Mouse (Mus musculus): Measurements from ENCODE around the gene Cyfip2. TPM values are rescaled to one million over a fixed set of nuclear protein-coding genes. Genes with fewer than 3 reads are reported as not detected.
"Not testable (repeated sequence)": the region's sequence is repeated elsewhere in the genome, so short reads cannot be mapped to it uniquely, and the experiment has no call there.

Cyfip2 gene
- total RNA-seq, 2 experiments from 2014 or later, result 29.5 to 35.3 TPM

DNA sequence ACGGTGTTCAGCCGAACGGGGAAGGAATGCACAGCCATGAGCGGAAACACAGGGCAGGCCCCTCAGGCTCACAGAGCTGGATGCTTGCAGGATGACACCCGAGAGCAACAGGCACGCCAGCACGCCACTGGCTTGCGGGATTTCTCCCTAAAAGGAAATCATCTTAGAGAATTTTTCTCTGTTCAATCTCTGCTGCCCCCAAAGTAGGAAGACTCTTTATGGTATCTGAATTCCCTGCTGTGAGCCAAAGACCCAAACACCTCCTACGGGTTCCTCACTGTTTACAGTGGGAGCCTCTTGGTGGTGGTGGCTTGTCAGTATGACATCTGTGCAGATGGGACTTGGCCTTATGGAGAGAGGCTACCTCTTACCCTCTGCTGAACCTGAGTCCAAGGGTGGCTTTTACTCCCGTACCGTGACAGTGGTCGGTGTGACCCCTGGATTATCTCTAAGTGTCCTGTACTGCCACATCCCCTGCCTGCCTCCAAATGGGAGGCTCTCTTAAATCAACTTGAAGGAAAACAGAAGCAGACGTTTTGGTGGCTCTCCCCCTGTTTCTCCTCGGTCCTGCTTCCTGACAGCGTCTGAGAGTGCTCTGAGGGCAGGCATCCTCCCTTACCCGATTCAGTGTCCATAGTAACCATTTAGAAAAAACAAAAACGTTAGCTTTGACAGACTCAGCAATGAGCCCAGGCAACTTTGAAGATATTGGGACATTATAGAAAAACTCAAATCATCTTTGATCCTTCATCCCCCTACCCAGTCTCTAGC, 106.8 kb downstream of the Cyfip2 start:
- peak in 1 of 2 experiments; percentile 12 for DNase-seq
- intact Hi-C loops (cut with DNase I), result no loop called here

GRCm38 (mm10) chr11:46204841-46205240, 107.8 kb downstream of the Cyfip2 start:
- DNase-seq, result no peak
- intact Hi-C loops (cut with DNase I), result no loop called here

GRCm38 (mm10) chr11:46202547-46202887, 110.1 kb downstream of the Cyfip2 start:
- DNase-seq, result no peak
- intact Hi-C loops (cut with DNase I), result no loop called here

DNA sequence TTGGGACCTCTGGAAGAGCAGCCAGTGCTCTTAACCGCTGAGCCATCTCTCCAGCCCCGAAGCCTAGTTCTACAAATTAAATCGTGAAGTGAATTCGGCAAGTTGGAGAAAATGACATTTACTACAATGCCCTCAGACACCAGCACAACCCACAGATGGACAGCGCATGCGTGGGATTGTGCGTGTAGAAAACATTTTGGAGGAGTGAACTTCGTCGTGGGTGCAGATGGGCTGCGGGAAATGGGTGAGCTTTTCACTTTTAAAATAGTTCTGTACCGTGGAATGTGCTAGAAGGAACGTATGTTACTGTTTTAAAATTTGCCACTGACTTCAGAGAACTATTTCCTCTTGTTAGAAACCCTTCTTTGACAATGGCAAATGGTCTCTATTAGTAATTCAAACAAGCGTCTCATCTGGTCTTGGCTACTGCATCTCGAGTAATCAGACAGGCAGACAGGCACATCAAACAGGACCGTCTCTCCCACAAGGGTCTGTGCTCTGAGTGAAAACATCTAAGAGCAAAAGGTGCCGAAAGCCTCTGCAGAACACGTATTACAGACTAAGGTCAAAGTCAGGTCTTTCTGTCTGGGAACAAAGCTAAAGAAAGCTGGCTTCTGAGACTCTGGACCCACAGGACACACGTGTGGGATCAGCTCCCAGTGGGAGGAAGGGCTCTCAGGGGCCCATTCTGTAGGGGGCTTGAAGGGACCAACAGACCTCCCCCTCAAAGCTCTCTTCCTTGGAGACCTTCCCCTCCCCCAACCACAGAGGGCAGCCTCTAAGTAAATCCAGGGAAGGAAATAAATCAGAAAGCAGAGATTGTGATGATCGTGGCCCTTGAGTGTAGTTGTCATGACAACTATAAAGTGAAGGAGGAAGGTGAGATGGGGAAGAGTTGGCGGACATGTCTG, 110.8 kb downstream of the Cyfip2 start:
- intact Hi-C loops (cut with DNase I), result no loop called here

DNA sequence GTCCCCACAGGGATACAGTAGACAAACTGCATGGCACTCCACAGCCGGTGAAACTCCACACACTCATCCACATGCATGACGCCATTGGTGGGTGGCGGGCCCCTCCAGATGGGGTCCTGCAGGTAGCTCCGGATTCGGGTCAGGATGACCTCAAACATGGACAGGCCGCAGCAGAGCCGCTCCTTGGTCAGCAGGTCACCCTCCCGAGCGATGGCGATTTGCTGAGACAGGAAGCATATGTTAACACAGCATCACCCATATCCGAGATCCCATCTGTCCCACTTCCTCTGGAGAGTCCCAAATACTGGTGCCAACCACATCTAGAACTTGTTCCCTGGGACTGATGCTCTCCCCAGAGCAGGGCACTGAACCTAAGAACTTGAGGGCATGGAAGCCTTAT, 112.0 kb downstream of the Cyfip2 start:
- DNase-seq, result no peak

More for the DNA sequence above, 110.8 kb downstream of the Cyfip2 start:
- no peak for DNase-seq

GRCm38 (mm10) chr11:46194175-46194574, 118.5 kb downstream of the Cyfip2 start:
- no peak for DNase-seq
- intact Hi-C loops (cut with DNase I), result no loop called here

More for the DNA sequence above, 112.0 kb downstream of the Cyfip2 start:
- intact Hi-C loops (cut with DNase I), result no loop called here

DNA sequence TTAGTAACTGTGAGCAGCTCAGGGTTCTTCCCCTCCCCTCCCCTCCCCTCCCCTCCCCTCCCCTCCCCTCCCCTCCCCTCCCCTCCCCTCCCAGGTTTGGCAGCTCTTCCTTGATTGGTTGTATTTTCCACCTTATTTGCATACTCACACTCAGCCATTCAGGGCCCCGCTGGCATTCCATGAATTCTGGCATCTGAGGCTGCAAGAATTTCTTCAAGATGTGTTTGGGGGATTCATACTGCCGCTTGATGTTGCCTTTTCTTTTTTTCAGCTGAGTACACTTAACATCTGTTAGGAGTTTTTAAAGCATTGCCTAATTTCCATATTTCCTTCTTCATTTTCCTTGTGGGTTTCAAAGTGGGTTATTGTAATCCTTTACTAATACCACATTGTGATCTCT, 124.4 kb downstream of the Cyfip2 start:
- intact Hi-C loops (cut with DNase I), result no loop called here

GRCm38 (mm10) chr11:46185486-46185885, 127.2 kb downstream of the Cyfip2 start:
- DNase-seq, result peak in 1 of 2 experiments; percentile 13
- intact Hi-C loops (cut with DNase I), result no loop called here

More for the DNA sequence above, 124.4 kb downstream of the Cyfip2 start:
- DNase-seq, result no peak

DNA sequence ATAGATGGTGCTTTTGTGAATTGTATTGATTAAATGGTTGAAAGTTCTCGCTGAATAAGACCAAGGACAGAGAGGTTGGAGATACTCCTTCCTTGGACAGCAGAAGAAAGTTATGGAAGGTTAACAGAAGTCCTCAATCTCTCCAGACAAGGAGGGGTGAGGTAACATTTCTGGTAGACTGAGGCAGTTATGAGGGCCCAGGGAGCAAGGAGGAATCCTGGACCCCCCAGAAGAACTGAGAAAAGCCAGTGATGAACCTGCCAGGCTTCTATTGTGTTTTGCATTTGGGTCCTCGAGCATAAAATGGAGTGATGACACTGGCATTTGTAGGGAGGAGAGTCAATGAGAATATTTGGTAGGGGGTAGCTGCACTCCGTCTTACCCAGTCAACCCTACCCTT, 127.7 kb downstream of the Cyfip2 start:
- DNase-seq, result no peak
- intact Hi-C loops (cut with DNase I), result no loop called here

DNA sequence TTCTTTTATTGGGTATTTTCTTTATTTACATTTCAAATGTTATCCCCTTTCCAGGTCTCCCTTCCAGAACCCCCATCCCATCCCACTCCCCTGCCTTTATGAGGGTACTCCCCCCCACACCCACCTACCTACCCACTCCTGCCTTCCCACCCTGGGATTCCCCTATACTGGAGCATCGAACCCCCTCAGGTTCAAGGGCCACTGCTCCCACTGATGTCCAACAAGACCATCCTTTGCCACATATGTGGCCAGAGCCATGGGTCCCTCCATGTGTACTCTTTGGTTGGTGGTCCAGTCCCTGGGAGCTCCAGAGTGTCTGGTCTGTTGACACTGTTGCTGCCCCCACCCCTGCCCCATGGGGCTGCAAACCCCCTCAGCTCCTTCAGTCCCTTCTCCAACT, 130.6 kb downstream of the Cyfip2 start:
- intact Hi-C loops (cut with DNase I); DNase-seq: not testable (repeated sequence)

- intact Hi-C loops (cut with DNase I), result no loop called here
- DNase-seq, result no peak
These were observed 135.2 kb downstream of the Cyfip2 start for GRCm38 (mm10) chr11:46177246-46178043.

DNA sequence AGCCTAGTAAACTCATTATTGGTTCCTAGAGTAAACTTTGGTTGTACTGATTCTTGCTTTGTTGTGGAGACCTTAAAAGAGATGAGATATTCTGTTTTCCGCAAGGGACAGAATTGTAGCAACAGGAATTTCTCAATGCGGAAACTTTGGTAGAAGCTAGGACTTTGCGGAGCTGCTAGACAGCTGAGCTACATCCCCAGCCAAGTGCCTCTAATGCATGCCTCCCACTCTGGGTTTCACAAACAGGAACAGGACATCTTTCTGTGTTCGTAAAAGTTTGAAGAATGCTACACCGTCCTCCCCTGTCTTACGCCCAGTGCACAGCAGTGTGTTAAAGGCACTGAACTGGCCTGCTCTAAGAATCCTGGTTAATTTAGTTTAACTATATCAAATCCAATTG, 136.5 kb downstream of the Cyfip2 start:
- DNase-seq, result no peak

DNA sequence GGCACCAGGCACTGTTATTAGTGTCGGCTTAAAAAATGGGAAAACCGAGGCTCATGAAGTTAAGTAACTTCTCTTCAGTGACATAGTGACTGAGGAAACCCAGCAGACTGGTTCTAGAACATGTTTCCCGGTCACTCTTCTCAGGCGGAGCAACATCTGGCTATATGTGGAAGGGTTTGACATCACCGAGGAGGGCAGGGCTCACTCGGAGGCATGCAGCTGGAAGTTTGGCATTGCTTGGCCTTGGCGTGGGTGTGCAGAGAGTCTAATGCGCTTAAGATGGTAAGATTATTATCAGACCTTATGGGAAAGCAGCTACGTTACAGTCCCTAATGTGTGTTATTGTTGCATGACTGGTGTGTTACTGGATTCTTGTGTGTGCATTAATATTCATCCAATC, 140.5 kb downstream of the Cyfip2 start:
- no peak for DNase-seq
- intact Hi-C loops (cut with DNase I), result no loop called here

More for the DNA sequence above, 136.5 kb downstream of the Cyfip2 start:
- intact Hi-C loops (cut with DNase I), result no loop called here

DNA sequence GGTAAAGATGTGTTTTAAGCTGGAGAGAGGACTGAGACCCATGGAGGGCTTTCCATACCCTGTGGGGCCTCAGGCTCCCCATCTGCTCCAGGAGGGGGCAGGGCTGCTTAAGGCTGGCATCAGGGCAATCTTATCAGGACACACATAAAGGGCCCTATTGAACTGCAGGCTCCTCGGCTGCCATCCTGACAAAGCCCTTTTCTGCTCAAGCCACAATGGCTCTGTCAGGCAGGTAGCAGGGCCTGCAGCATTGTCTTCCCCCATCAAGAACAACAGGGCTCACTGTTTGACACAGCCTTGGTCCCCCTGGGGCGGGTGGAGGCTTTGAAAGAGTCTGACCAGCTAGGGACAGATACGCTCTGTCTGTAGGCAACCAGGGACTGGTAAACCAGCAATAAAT, 142.8 kb downstream of the Cyfip2 start:
- intact Hi-C loops (cut with DNase I), result no loop called here
- DNase-seq, result no peak

GRCm38 (mm10) chr11:46168506-46168905, 144.2 kb downstream of the Cyfip2 start:
- intact Hi-C loops (cut with DNase I), result loop anchor here (1.0 kb wide), 1 partner anchor 42 kb away; no protein-coding TSS in a partner anchor
- DNase-seq, result no peak

DNA sequence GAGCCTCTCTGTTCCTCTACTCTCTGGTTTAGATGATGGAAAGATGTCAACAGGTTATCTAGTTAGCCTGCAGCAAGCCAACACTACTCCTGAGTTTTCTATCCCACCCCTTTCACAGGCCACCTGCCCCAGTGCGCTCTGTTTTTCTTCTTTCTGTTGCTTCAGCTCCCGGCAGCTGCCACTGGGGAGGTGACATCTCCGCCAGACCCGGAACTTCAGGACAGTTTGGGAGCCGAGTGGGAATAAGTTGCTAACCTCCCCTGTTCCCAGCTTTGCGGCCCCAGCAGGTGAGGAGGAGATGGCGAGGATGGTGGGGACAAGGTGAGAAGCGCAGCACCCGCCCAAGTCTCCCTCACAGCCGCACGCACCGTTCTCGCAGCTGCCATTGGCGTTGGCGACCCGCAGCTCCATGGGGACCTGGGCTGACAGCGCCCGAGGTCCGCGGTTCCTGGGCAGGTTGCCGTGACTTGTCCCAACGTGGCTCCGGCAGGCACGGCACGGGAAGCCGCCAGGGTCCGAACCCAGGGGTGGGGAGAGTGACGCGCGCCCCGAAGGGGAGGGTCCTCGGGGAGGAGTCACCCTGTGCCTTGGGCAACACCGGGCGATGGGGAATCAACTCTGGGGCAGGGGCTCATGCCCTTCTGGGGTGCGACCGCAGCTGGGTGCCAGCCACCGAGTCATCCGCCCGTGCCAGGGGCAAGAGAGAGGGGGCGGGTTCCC, 146.6 kb downstream of the Cyfip2 start, which contains the start of gene Nipal4:
Nipal4 (minus strand) TSS at position 643 of the 720 bp plus-strand sequence.
- DNase-seq, result no peak
- intact Hi-C loops (cut with DNase I), result no loop called here

DNA sequence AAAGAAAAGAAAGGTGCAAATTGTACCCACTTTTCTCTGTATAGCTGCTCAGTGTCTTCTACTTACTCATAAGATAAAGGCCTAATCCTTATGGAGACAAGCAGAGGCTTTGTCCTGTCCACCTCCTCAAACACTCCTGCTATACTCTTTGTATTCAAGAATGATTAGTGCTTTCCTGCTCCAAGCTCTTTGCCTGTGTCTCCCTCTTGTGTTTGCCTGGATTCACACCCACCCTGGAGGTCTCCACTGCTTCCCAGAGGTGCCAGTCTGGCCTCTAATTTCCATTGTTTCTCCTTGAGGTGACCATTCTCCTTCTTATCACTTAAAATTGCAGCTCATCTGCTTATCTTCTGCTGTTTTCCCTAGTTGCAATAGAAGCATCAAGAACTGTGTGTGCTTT, 155.2 kb downstream of the Cyfip2 start:
- no peak for DNase-seq

GRCm38 (mm10) chr11:46156945-46157344, 155.7 kb downstream of the Cyfip2 start:
- no peak for DNase-seq
- intact Hi-C loops (cut with DNase I), result no loop called here

More for the DNA sequence above, 155.2 kb downstream of the Cyfip2 start:
- intact Hi-C loops (cut with DNase I), result no loop called here

- DNase-seq, result no peak
These were observed 166.0 kb downstream of the Cyfip2 start for GRCm38 (mm10) chr11:46146619-46147018.

More at GRCm38 (mm10) chr11:46146619-46147018, 166.0 kb downstream of the Cyfip2 start:
- intact Hi-C loops (cut with DNase I), result no loop called here

All from heart, postnatal 10 days (tissue).